Mouse (Mus musculus) forebrain, embryonic 11.5 days (tissue): ENCODE measurements at regions not wholly inside any gene's neighbourhood (a gene's known extent, or its start where the extent isn't known, plus 50 kb on each side); places are given as distances from the start of the nearest gene placed in this dataset.
"Not testable (repeated sequence)": the region's sequence is repeated elsewhere in the genome, so short reads cannot be mapped to it uniquely, and the experiment has no call there.

Experiments
- ATAC-seq: fragments of 200-750 bp; cut with Nextera tagmentation; replicated peaks from 2 replicates; pipeline ENCODE4 v1.8.0; 2017; ENCODE audit warnings: moderate TSS enrichment; ENCODE audit not compliant: low FRiP score
- DNase-seq: peaks from one replicate; pipeline ENCODE4 v3.0.0-alpha.2; 2017; ENCODE audit warnings: low spot score
- H3K27ac ChIP-seq: fragments of 300-500 bp; sonication (generic); 2 replicates; pipeline ENCODE4 v1.5.1; 2014; ENCODE audit warnings: low read depth, low read length
- H3K27me3 ChIP-seq: fragments of 300-500 bp; sonication (generic); 2 replicates; pipeline ENCODE4 v1.6.1; 2014; ENCODE audit warnings: mild to moderate bottlenecking, low read length, mixed read lengths; ENCODE audit not compliant: control insufficient read depth, insufficient read depth
- H3K36me3 ChIP-seq: fragments of 300-500 bp; sonication (generic); 2 replicates; pipeline ENCODE4 v1.6.1; 2014; ENCODE audit warnings: mild to moderate bottlenecking, low read length, moderate library complexity, mixed read lengths; ENCODE audit not compliant: control insufficient read depth, insufficient read depth
- H3K4me1 ChIP-seq: fragments of 300-500 bp; sonication (generic); replicated peaks from 2 replicates; pipeline ENCODE4 v1.6.1; 2014; ENCODE audit warnings: low read length, mixed read lengths; ENCODE audit not compliant: control insufficient read depth, insufficient read depth
- H3K4me2 ChIP-seq: fragments of 300-500 bp; sonication (generic); 2 replicates; pipeline ENCODE4 v1.6.1; 2014; ENCODE audit warnings: low read depth, mild to moderate bottlenecking, low read length, moderate library complexity, mixed read lengths; ENCODE audit not compliant: severe bottlenecking
- H3K4me3 ChIP-seq: fragments of 300-500 bp; sonication (generic); 2 replicates; pipeline ENCODE4 v1.5.1; 2014; ENCODE audit warnings: low read depth, low read length
- H3K9ac ChIP-seq: fragments of 300-500 bp; sonication (generic); 2 replicates; pipeline ENCODE4 v1.6.1; 2014; ENCODE audit warnings: low read length
- H3K9me3 ChIP-seq: fragments of 300-500 bp; sonication (generic); 2 replicates; pipeline ENCODE4 v1.6.1; 2016; ENCODE audit warnings: low read length, mixed read lengths; ENCODE audit not compliant: control insufficient read depth
- whole genome bisulfite sequencing: fragments of 180-500 bp; shearing (Covaris S2); extraction: QIAGEN DNeasy Blood & Tissue Kit; methylation state at CpG from one replicate; pipeline ENCODE4 v1.1.7; 2014; 5-methylcytosine and 5-hydroxymethylcytosine counted together

GRCm38 (mm10) chr17:7524497-7524896 lies 139.2 kb upstream of the Unc93a2 start:
- not testable (repeated sequence) for H3K9ac ChIP-seq, ATAC-seq, H3K4me3 ChIP-seq, DNase-seq, H3K4me1 ChIP-seq, H3K27me3 ChIP-seq, H3K4me2 ChIP-seq, H3K27ac ChIP-seq, H3K36me3 ChIP-seq, H3K9me3 ChIP-seq
- 92% methylated on average over 11 of the region's 11 CpGs for WGBS

GRCm38 (mm10) chr17:7521127-7521526 lies 135.9 kb upstream of the Unc93a2 start:
- Histone ChIP-seq H3K4me2 (no peak overlapping the region), H3K27ac (no peak overlapping the region), H3K27me3 (no peaks in the 10 kb centered on the region), H3K36me3 (no peaks in the 10 kb centered on the region), H3K4me3 (no peak overlapping the region), H3K9me3 (no peaks in the 10 kb centered on the region), H3K9ac (no peak overlapping the region), H3K4me1 (no peaks in the 10 kb centered on the region)
- 77% methylated on average over 10 of the region's 10 CpGs for WGBS
- no peak for DNase-seq
- no peak for ATAC-seq
